Mouse (Mus musculus) granulocyte monocyte progenitor cell, adult 5-6 weeks (primary cell): Measurements from ENCODE around the gene Raver2. TPM values are rescaled to one million over a fixed set of nuclear protein-coding genes. Genes with fewer than 3 reads are reported as not detected.
"Not testable (repeated sequence)": the region's sequence is repeated elsewhere in the genome, so short reads cannot be mapped to it uniquely, and the experiment has no call there.

ENCODE experiments used
- ATAC-seq: replicated peaks from 2 replicates; pipeline ENCODE4 v1.8.0; 2016; ENCODE audit warnings: mild to moderate bottlenecking, moderate TSS enrichment, inconsistent platforms; ENCODE audit not compliant: poor library complexity, severe bottlenecking
- total RNA-seq, 2 experiments: library from RNA; stranded (forward) in 1 of 2; stranded (reverse) in 1 of 2; fragments of 200-712, 200-1000 nt in 1 of 2; fragments of >200 nt in 1 of 2; fragmentation: Nextera tagmentation in 1 of 2; gene quantifications; 2 replicates each; pipeline ENCODE4 v1.2.3; 2014 to 2017

The Raver2 gene
- total RNA-seq, 2 experiments from 2014 or later: 0.10 TPM; not detected in 1

GRCm38 (mm10) chr4:101090630-101091029 is 21.8 kb downstream of the Raver2 start:
- not testable (repeated sequence) for ATAC-seq

DNA sequence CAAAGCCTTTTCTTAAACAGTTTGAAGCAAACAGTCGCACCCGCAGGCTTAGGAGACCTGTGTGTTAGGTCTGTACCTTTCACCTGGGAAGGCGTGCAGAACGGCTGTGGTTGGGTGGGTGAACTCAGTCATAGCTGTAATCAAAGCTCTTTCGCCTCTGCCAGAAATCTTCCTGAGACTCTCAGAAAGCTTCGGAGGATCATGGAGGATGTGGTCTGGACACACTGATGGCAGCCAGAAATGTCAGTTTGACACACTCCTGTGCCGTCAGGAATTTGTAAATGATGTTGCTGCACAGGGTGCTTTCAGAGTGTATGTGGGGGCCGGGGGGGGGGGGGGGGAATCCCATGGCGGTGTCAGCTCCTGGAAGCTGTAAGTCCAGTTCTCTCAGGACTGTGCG is 24.5 kb downstream of the Raver2 start:
- ATAC-seq: no peak

GRCm38 (mm10) chr4:101107122-101107521 is 38.3 kb downstream of the Raver2 start:
- ATAC-seq: no peak

DNA sequence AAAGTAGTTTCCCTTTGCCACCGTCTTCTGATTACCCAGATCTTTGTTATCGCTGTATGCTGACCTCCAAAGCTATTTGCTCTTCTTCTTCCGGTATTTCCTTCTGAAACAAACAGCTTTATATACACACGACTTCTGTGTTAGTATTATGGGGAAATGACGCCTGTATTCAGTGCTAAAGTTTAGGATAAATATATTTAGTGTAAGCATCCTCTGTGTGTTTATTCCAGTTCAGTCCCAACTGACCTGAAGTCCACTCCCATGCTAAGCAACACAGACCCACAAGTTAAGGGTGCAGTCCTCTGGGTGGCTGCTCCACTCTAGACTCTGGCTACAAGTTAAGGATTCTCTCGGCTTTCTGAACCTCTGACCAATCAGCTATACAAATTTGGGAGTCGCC is 52.2 kb downstream of the Raver2 start:
- ATAC-seq: no peak

DNA sequence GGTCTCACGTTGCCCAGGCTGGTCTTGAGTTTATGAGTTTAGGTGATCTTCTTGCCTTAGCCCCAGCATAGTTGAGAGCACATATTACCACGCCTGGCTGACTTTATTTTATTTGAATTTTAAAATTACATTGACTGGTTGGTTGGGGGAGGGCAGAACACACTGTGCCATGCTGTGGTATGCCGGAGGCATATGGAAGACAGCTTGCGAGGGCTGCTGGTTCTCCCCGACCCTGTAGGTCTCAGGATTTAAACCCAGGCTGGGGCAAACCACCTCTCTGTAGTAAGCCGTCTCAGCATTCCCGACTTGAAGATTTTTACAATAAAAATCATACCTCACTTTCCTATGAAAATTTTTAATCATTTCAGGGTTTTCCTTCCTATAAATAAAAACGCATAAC is 66.2 kb downstream of the Raver2 start:
- no peak for ATAC-seq

DNA sequence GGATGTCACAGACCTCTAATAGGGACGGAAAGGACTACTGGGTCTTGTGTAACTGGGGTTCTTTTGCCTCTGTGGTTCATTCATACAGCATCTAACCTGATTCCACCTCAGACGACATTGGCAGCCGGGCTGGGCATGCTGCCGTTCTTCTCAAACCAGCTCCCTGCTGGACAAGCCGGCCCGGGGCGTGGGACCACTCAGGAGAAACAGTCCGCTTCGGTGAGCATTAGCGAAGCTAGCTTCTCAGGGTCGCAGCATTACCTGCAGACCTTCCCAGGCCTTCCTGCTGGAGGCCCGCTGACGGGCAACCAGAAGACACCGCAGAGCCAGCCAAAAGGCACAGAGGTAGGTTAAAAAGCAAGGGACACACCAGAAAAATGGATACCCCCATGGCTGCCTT is 67.1 kb downstream of the Raver2 start:
- no peak for ATAC-seq

DNA sequence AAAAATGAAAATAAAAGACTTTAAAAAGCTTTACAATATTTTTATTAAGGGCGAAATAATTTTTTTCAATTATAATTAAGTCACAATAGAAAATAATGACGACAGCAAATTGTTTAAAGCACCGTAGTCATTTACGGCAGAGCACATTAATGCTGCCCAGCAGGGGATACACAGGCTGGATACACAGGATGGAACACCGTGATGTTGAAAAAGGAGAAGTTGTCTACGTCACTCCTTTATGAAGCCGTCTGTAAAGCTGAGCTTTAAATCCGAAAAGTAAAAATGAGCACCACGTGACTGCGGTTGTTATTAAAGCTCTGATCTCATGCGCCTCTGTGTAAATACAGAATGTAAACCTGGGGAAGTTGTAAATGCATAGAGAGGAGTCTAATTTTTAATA is 69.2 kb downstream of the Raver2 start:
- peak; percentile 67 for ATAC-seq

GRCm38 (mm10) chr4:101141768-101142167 is 73.0 kb downstream of the Raver2 start:
- ATAC-seq: no peak

- no peak for ATAC-seq
These were observed 75.1 kb downstream of the Raver2 start for GRCm38 (mm10) chr4:101143901-101144300.

- no peak for ATAC-seq
These were observed 75.6 kb downstream of the Raver2 start for GRCm38 (mm10) chr4:101144361-101144760.

GRCm38 (mm10) chr4:101144790-101145189 is 76.0 kb downstream of the Raver2 start:
- ATAC-seq: no peak

GRCm38 (mm10) chr4:101146047-101146745 is 77.4 kb downstream of the Raver2 start:
- ATAC-seq: peak; percentile 71

DNA sequence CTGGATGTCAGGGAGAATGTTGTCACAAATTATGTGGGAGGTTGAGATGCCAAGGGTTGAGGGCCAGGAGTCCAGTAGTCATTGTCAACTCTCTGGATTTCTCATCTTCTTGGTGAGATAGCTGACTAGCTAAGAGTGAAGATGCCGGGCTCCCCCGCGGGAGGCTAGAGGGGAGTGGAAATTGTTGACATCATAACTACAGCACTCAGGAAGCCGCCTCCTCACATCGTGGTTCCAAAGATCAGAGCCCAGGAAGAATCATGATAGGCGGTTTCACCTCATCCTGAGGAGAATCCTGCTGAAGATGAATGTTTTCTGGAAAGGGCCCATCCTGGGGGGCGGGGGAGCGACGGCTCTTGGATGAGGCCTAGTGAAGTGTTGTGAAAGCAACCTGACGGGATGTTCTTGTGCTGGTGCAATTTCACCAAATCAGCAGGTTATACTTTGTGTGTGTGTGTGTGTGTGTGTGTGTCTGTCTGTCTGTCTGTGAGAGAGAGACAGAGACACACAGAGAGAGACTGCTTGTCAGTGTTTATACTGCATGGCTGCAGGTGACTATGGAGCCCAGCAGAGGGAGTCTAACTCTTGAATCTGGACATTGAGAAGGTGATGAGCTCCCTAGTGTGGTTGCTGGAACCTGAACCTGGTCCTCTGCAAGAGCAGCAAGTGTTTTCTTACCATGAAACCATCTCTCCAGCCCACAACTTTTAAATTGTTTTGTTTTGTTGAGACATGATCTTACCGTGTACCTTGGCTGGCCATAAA is 78.3 kb downstream of the Raver2 start:
- no peak for ATAC-seq

DNA sequence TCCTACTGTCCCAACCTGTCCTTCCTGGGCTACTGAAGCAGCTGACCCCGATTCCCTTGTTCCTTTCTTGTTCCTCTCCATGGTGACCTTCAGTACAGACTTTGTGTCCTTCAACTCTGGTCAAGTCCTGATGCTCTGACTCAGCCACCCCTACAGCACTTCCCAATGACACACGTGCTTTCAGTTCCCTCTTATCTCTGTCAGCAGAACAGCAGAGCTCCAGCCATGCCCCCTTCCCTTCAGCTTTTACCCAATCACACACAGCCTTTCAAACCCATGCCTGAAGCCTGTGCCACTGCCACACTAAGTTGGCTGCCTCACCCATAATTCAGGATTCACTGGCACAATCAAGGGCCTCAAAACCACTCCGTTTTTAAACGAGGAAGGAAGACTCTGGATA is 86.8 kb downstream of the Raver2 start:
- peak; percentile 94 for ATAC-seq

- ATAC-seq: no peak
These were observed 88.7 kb downstream of the Raver2 start for GRCm38 (mm10) chr4:101157476-101157875.

GRCm38 (mm10) chr4:101158282-101158681 is 89.5 kb downstream of the Raver2 start:
- no peak for ATAC-seq

GRCm38 (mm10) chr4:101159191-101159764 is 90.5 kb downstream of the Raver2 start:
- ATAC-seq: peak; percentile 16; the same call in 1 of the 2 replicates

- no peak for ATAC-seq
These were observed 92.0 kb downstream of the Raver2 start for GRCm38 (mm10) chr4:101160821-101161220.

DNA sequence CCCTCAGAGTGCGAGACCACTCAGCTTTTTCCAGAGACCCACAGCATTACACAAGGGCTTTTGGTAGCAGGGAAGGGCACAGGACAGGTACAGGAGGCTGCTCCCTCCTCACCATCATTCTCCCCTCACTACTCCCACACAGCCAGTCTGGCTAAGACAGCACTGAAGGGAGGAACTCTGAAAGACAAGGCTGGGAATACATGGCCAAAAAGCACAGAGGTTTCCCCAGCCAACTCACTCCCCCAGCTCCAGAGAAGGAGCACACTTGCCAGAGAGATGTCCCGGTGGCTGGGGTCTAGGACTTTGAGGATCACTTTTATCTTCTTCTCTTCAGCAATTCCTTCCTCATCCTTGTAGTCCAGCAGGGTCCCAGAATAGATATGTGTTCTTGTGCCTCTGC is 95.4 kb downstream of the Raver2 start:
- no peak for ATAC-seq

- ATAC-seq: no peak
These were observed 95.9 kb downstream of the Raver2 start for GRCm38 (mm10) chr4:101164673-101165072.

- ATAC-seq: no peak
These were observed 97.0 kb downstream of the Raver2 start for GRCm38 (mm10) chr4:101165776-101166175.
